ENCODE assay signal across 10 mouse cellular contexts in the genomic region with DNA sequence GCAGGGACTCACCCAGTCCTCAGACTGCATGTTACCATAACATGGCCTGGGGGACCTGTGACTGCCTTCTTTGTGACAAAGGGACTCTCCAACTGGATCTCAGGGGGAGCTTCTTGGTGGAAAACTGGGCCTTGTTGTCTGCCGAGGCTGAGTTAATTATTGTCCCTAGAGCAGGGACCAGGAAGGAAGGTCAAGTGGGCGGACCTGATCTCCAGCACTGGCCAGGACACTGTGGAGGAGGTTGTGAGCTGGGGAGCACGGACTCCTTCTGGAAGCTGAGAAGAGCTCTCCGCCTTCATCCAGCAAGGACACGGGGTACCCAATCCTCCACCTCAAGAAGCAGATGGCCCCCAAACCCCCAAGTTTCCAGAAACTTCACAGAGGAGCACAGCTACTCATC. TPM values are rescaled to one million over a fixed set of nuclear protein-coding genes. Genes with fewer than 3 reads are reported as not detected.
DNase-seq lines count a peak whose midpoint lies in the region; ATAC-seq and TF ChIP-seq lines count a peak whose summit lies in the region.
"Had no signal": no experiment of that assay in that cellular context is flagged by ENCODE, and none has a peak within 500 bp of the region (broad histone marks: within the 10 kb centered on the region; RNA-seq: fewer than 3 reads in every experiment).

No protein-coding gene starts in this region.

- H3K27ac ChIP-seq in intestine, embryonic 15.5 days, result no peak overlapping the region
- H3K27ac ChIP-seq in intestine, postnatal 0 days (ENCODE audit: low read depth, low read length), result no peak overlapping the region
- H3K27ac ChIP-seq in kidney, adult 2 months (ENCODE audit: insufficient read depth, low read depth, low read length), result no peak overlapping the region
- H3K27ac ChIP-seq in liver, embryonic 16.5 days (ENCODE audit: low read length), result 0 out of 2 replicates have a peak overlapping the region, but pooled peaks have one; percentile 2

- H3K9me3 ChIP-seq in intestine, embryonic 15.5 days, result no peaks in the 10 kb centered on the region
- no peaks in the 10 kb centered on the region for H3K9me3 ChIP-seq in intestine, postnatal 0 days (ENCODE audit: control insufficient read depth)
- no peaks in the 10 kb centered on the region for H3K9me3 ChIP-seq in liver, embryonic 16.5 days (replicated peaks; ENCODE audit: control insufficient read depth, low read length)

- H3K4me2 ChIP-seq in intestine, embryonic 15.5 days (replicated peaks), result peak overlapping the region; percentile 11; the same call in 1 of the 2 replicates
- H3K4me2 ChIP-seq in intestine, postnatal 0 days (replicated peaks; ENCODE audit: low read depth), result no peak overlapping the region
- no peak overlapping the region for H3K4me2 ChIP-seq in liver, embryonic 16.5 days (ENCODE audit: low read depth, low read length)

- peak; percentile 53; the same call in 1 of the 2 replicates for ATAC-seq in intestine, embryonic 15.5 days
- no peak for ATAC-seq in intestine, postnatal 0 days
- ATAC-seq in liver, embryonic 16.5 days (ENCODE audit: low read depth), result peak; percentile 76
- ATAC-seq: CD4-positive, CD25-positive, alpha-beta regulatory T cell, adult 4 months had no signal

- H3K9ac ChIP-seq in intestine, embryonic 15.5 days, result no peak overlapping the region
- no peak overlapping the region for H3K9ac ChIP-seq in intestine, postnatal 0 days (ENCODE audit: low read depth, low read length)
- H3K9ac ChIP-seq in liver, embryonic 16.5 days (ENCODE audit: low read depth, low read length), result no peak overlapping the region

- no peak for TF ChIP-seq CTCF in intestine, postnatal 0 days (IDR thresholded peaks at IDR 0.05; ENCODE audit: low read depth)
- no peak for TF ChIP-seq CTCF in kidney, adult 2 months (conservative IDR thresholded peaks at IDR 0.05; ENCODE audit: insufficient read depth, insufficient read length, low read depth, low read length)

- WGBS in intestine, embryonic 15.5 days, result 53% methylated on average over 5 of the region's 5 CpGs
- 34% methylated on average over 5 of the region's 5 CpGs for WGBS in intestine, postnatal 0 days
- WGBS in kidney, adult 2 months, result 20% methylated on average over 5 of the region's 5 CpGs
- 41% methylated on average over 5 of the region's 5 CpGs for WGBS in liver, embryonic 16.5 days (ENCODE audit: insufficient replicate concordance)

- H3K4me3 ChIP-seq in intestine, embryonic 15.5 days (replicated peaks), result no peak overlapping the region
- H3K4me3 ChIP-seq in intestine, postnatal 0 days (ENCODE audit: low read depth, low read length), result no peak overlapping the region
- H3K4me3 ChIP-seq in kidney, adult 2 months (ENCODE audit: insufficient read depth, low read depth, low read length), result no peak overlapping the region
- no peak overlapping the region for H3K4me3 ChIP-seq in liver, embryonic 16.5 days (ENCODE audit: low read depth, low read length)

- no peaks in the 10 kb centered on the region for H3K36me3 ChIP-seq in intestine, embryonic 15.5 days
- H3K36me3 ChIP-seq in intestine, postnatal 0 days (ENCODE audit: control insufficient read depth, insufficient read depth), result no peaks in the 10 kb centered on the region
- no peaks in the 10 kb centered on the region for H3K36me3 ChIP-seq in kidney, adult 2 months (ENCODE audit: control insufficient read depth, insufficient read depth, low read length)
- H3K36me3 ChIP-seq in liver, embryonic 16.5 days (ENCODE audit: control insufficient read depth, insufficient read depth), result no peaks in the 10 kb centered on the region

- peak; percentile 84 for DNase-seq in kidney, adult 2 months
- DNase-seq in kidney, postnatal 14 days, result peak; percentile 85
- no peak for DNase-seq in testis, postnatal 10 days (ENCODE audit: low spot score)
- DNase-seq in gastrocnemius, postnatal 4 days (ENCODE audit: low spot score in 2 of 2), result no peak
- DNase-seq: gastrocnemius, postnatal 14 days; thymus, postnatal 36 days had no signal

- peaks cover 10% of the 10 kb centered on the region; the same call in 1 of the 2 replicates for H3K4me1 ChIP-seq in intestine, embryonic 15.5 days (replicated peaks)
- H3K4me1 ChIP-seq in intestine, postnatal 0 days (replicated peaks; ENCODE audit: control insufficient read depth, insufficient read depth, low read length), result no peaks in the 10 kb centered on the region
- H3K4me1 ChIP-seq in kidney, adult 2 months (ENCODE audit: control insufficient read depth, insufficient read depth, low read length), result peaks cover 13% of the 10 kb centered on the region
- H3K4me1 ChIP-seq in liver, embryonic 16.5 days (ENCODE audit: control insufficient read depth, low read depth, low read length), result no peaks in the 10 kb centered on the region; the same call in 1 of the 2 replicates

- no peak for TF ChIP-seq POLR2A in kidney, adult 2 months (IDR thresholded peaks at IDR 0.05; ENCODE audit: low read depth, low read length)

- no peaks in the 10 kb centered on the region for H3K27me3 ChIP-seq in intestine, embryonic 15.5 days (replicated peaks)
- no peaks in the 10 kb centered on the region for H3K27me3 ChIP-seq in intestine, postnatal 0 days (replicated peaks; ENCODE audit: control insufficient read depth, insufficient read depth, low read length)
- H3K27me3 ChIP-seq in kidney, adult 2 months (replicated peaks; ENCODE audit: control insufficient read depth, insufficient read depth, low read length), result no peaks in the 10 kb centered on the region
- no peaks in the 10 kb centered on the region for H3K27me3 ChIP-seq in liver, embryonic 16.5 days (ENCODE audit: control insufficient read depth, insufficient read depth, low read depth, low read length)

RNA-seq across cellular contexts. Expression of gene Shisal1, which starts 36.7 kb away (rescaled TPM):
- 2.2 and 2.3 TPM in 2 replicates for polyA plus RNA-seq in intestine, embryonic 15.5 days (2015; fragmentation: Nextera tagmentation; extraction: Ambion mirVana)
- polyA plus RNA-seq in intestine, postnatal 0 days (2015; fragmentation: Nextera tagmentation; extraction: Ambion mirVana), result 0.70 and 0.82 TPM in 2 replicates
- polyA plus RNA-seq in kidney, adult 2 months (2012; rRNA removed), result 1.6 and 2.2 TPM in 2 replicates
- polyA plus RNA-seq in liver, embryonic 16.5 days (2015; fragmentation: Nextera tagmentation; extraction: Ambion mirVana), result 0.15 and 0.21 TPM in 2 replicates
- total RNA-seq in gastrocnemius, postnatal 4 days (2021), result 10 to 100 TPM; 26.2 to 44.1 TPM
- polyA plus RNA-seq: CD4-positive, CD25-positive, alpha-beta regulatory T cell, adult 4 months had no signal

Comparison
In these comparisons a context has a peak if more than half of its experiments do, and no peak if none do; other contexts are left out.
1. DNase-seq: peak in kidney, adult 2 months (single experiment) and kidney, postnatal 14 days (single experiment); none in testis, postnatal 10 days (single experiment) and gastrocnemius, postnatal 4 days (0 of 2).